Mouse (Mus musculus): ENCODE results near the gene Ptprcap. TPM values are rescaled to one million over a fixed set of nuclear protein-coding genes. Genes with fewer than 3 reads are reported as not detected.
"Not testable (repeated sequence)": the region's sequence is repeated elsewhere in the genome, so short reads cannot be mapped to it uniquely, and the experiment has no call there.

Gene Ptprcap
- polyA plus RNA-seq, 1 experiment = not detected

GRCm38 (mm10) chr19:4135963-4136345 is 17.4 kb upstream of the Ptprcap start:
- H3K9ac ChIP-seq (ENCODE audit: low read depth, poor library complexity, severe bottlenecking); H3K4me3 ChIP-seq (ENCODE audit: low read depth, low read length); H3K4me1 ChIP-seq (ENCODE audit: control insufficient read depth, insufficient read depth, low read length); H3K27me3 ChIP-seq (ENCODE audit: control insufficient read depth, insufficient read depth, low read length, poor library complexity, severe bottlenecking); H3K9me3 ChIP-seq (replicated peaks; ENCODE audit: control insufficient read depth, insufficient read depth, low read length, poor library complexity, severe bottlenecking); H3K36me3 ChIP-seq (ENCODE audit: control insufficient read depth, insufficient read depth, low read length, poor library complexity, severe bottlenecking): not testable (repeated sequence)
- H3K27ac ChIP-seq (ENCODE audit: insufficient read depth, low read length) = peak overlapping the region; percentile 40; the same call in 1 of the 2 replicates
- TF ChIP-seq EP300 (IDR thresholded peaks at IDR 0.05; ENCODE audit: insufficient read depth, low read depth, low read length) = 0 out of 2 replicates have a peak, but pooled peaks have one; percentile 24
- TF ChIP-seq CTCF (IDR thresholded peaks at IDR 0.05; ENCODE audit: low read depth, low read length) = peak; percentile 39

GRCm38 (mm10) chr19:4136463-4136862 is 16.9 kb upstream of the Ptprcap start:
- Histone ChIP-seq H3K4me3 (ENCODE audit: low read depth, low read length) (no peak overlapping the region), H3K27ac (ENCODE audit: insufficient read depth, low read length) (no peak overlapping the region), H3K27me3 (ENCODE audit: control insufficient read depth, insufficient read depth, low read length, poor library complexity, severe bottlenecking) (no peaks in the 10 kb centered on the region), H3K36me3 (ENCODE audit: control insufficient read depth, insufficient read depth, low read length, poor library complexity, severe bottlenecking) (0 out of 2 replicates have a peak, but pooled peaks cover 3% of the 10 kb centered on the region), H3K4me1 (ENCODE audit: control insufficient read depth, insufficient read depth, low read length) (peaks cover 4% of the 10 kb centered on the region), H3K9ac (ENCODE audit: low read depth, poor library complexity, severe bottlenecking) (no peak overlapping the region), H3K9me3 (replicated peaks; ENCODE audit: control insufficient read depth, insufficient read depth, low read length, poor library complexity, severe bottlenecking) (no peaks in the 10 kb centered on the region)
- TF ChIP-seq CTCF (IDR thresholded peaks at IDR 0.05; ENCODE audit: low read depth, low read length) (peak; percentile 12), POLR2A (IDR thresholded peaks at IDR 0.05; ENCODE audit: insufficient read depth, low read length) (no peak)

GRCm38 (mm10) chr19:4137913-4138312 is 15.5 kb upstream of the Ptprcap start:
- TF ChIP-seq POLR2A (IDR thresholded peaks at IDR 0.05; ENCODE audit: insufficient read depth, low read length) = no peak
- H3K9me3 ChIP-seq (replicated peaks; ENCODE audit: control insufficient read depth, insufficient read depth, low read length, poor library complexity, severe bottlenecking) = no peaks in the 10 kb centered on the region
- no peak overlapping the region for H3K4me3 ChIP-seq (ENCODE audit: low read depth, low read length)
- H3K27ac ChIP-seq (ENCODE audit: insufficient read depth, low read length) = no peak overlapping the region
- H3K4me1 ChIP-seq (ENCODE audit: control insufficient read depth, insufficient read depth, low read length) = peaks cover 4% of the 10 kb centered on the region
- no peaks in the 10 kb centered on the region for H3K36me3 ChIP-seq (ENCODE audit: control insufficient read depth, insufficient read depth, low read length, poor library complexity, severe bottlenecking)
- no peaks in the 10 kb centered on the region for H3K27me3 ChIP-seq (ENCODE audit: control insufficient read depth, insufficient read depth, low read length, poor library complexity, severe bottlenecking)
- no peak overlapping the region for H3K9ac ChIP-seq (ENCODE audit: low read depth, poor library complexity, severe bottlenecking)

- H3K27ac ChIP-seq (ENCODE audit: insufficient read depth, low read length) = no peak within 1 kb of the TSS
- peaks cover 4% of the 10 kb centered on the region for H3K4me1 ChIP-seq (ENCODE audit: control insufficient read depth, insufficient read depth, low read length)
- H3K27me3 ChIP-seq (ENCODE audit: control insufficient read depth, insufficient read depth, low read length, poor library complexity, severe bottlenecking) = no peaks in the 10 kb centered on the region
- no peaks in the 10 kb centered on the region for H3K36me3 ChIP-seq (ENCODE audit: control insufficient read depth, insufficient read depth, low read length, poor library complexity, severe bottlenecking)
- TF ChIP-seq POLR2A (IDR thresholded peaks at IDR 0.05; ENCODE audit: insufficient read depth, low read length) (no peak), CTCF (IDR thresholded peaks at IDR 0.05; ENCODE audit: low read depth, low read length) (no peak), EP300 (IDR thresholded peaks at IDR 0.05; ENCODE audit: insufficient read depth, low read depth, low read length) (no peak)
- H3K4me3 ChIP-seq (ENCODE audit: low read depth, low read length) = no peak within 1 kb of the TSS
- no peaks in the 10 kb centered on the region for H3K9me3 ChIP-seq (replicated peaks; ENCODE audit: control insufficient read depth, insufficient read depth, low read length, poor library complexity, severe bottlenecking)
- H3K9ac ChIP-seq (ENCODE audit: low read depth, poor library complexity, severe bottlenecking) = no peak within 1 kb of the TSS
Observed at GRCm38 (mm10) chr19:4139446-4139845, 14.0 kb upstream of the Ptprcap start, which contains the start of gene Gpr152. TSS of gene Gpr152 (plus strand) at chr19:4139787.

GRCm38 (mm10) chr19:4140147-4140546 is 13.3 kb upstream of the Ptprcap start:
- TF ChIP-seq CTCF (IDR thresholded peaks at IDR 0.05; ENCODE audit: low read depth, low read length) = no peak
- no peak for TF ChIP-seq POLR2A (IDR thresholded peaks at IDR 0.05; ENCODE audit: insufficient read depth, low read length)
- TF ChIP-seq EP300 (IDR thresholded peaks at IDR 0.05; ENCODE audit: insufficient read depth, low read depth, low read length) = no peak
- H3K9me3 ChIP-seq (replicated peaks; ENCODE audit: control insufficient read depth, insufficient read depth, low read length, poor library complexity, severe bottlenecking) = no peaks in the 10 kb centered on the region
- H3K27ac ChIP-seq (ENCODE audit: insufficient read depth, low read length) = no peak overlapping the region
- no peak overlapping the region for H3K4me3 ChIP-seq (ENCODE audit: low read depth, low read length)
- H3K9ac ChIP-seq (ENCODE audit: low read depth, poor library complexity, severe bottlenecking) = no peak overlapping the region
- no peaks in the 10 kb centered on the region for H3K36me3 ChIP-seq (ENCODE audit: control insufficient read depth, insufficient read depth, low read length, poor library complexity, severe bottlenecking)
- peaks cover 4% of the 10 kb centered on the region for H3K4me1 ChIP-seq (ENCODE audit: control insufficient read depth, insufficient read depth, low read length)
- H3K27me3 ChIP-seq (ENCODE audit: control insufficient read depth, insufficient read depth, low read length, poor library complexity, severe bottlenecking) = no peaks in the 10 kb centered on the region

GRCm38 (mm10) chr19:4142416-4143173 is 10.8 kb upstream of the Ptprcap start:
- Histone ChIP-seq H3K9ac (ENCODE audit: low read depth, poor library complexity, severe bottlenecking) (no peak overlapping the region), H3K9me3 (replicated peaks; ENCODE audit: control insufficient read depth, insufficient read depth, low read length, poor library complexity, severe bottlenecking) (no peaks in the 10 kb centered on the region), H3K27ac (ENCODE audit: insufficient read depth, low read length) (no peak overlapping the region), H3K4me1 (ENCODE audit: control insufficient read depth, insufficient read depth, low read length) (no peaks in the 10 kb centered on the region), H3K4me3 (ENCODE audit: low read depth, low read length) (no peak overlapping the region), H3K36me3 (ENCODE audit: control insufficient read depth, insufficient read depth, low read length, poor library complexity, severe bottlenecking) (no peaks in the 10 kb centered on the region), H3K27me3 (ENCODE audit: control insufficient read depth, insufficient read depth, low read length, poor library complexity, severe bottlenecking) (no peaks in the 10 kb centered on the region)
- TF ChIP-seq POLR2A (IDR thresholded peaks at IDR 0.05; ENCODE audit: insufficient read depth, low read length) (no peak), CTCF (IDR thresholded peaks at IDR 0.05; ENCODE audit: low read depth, low read length) (no peak), EP300 (IDR thresholded peaks at IDR 0.05; ENCODE audit: insufficient read depth, low read depth, low read length) (no peak)
